Mouse (Mus musculus) embryonic facial prominence, embryonic 12.5 days (tissue): ENCODE data around the gene Olfr221. TPM values are rescaled to one million over a fixed set of nuclear protein-coding genes. Genes with fewer than 3 reads are reported as not detected.

Source experiments
- ATAC-seq: fragments of 200-750 bp; cut with Nextera tagmentation; 2 replicates; pipeline ENCODE4 v1.8.0; 2017; ENCODE audit not compliant: insufficient number of reproducible peaks, insufficient read depth, low FRiP score, low TSS enrichment
- H3K27ac ChIP-seq: fragments of 300-500 bp; sonication (generic); 2 replicates; pipeline ENCODE4 v1.5.1; 2016; ENCODE audit warnings: mild to moderate bottlenecking
- H3K27me3 ChIP-seq: fragments of 300-500 bp; sonication (generic); 2 replicates; pipeline ENCODE4 v1.6.1; 2016; ENCODE audit warnings: mild to moderate bottlenecking, moderate library complexity
- H3K36me3 ChIP-seq: fragments of 300-500 bp; sonication (generic); 2 replicates; pipeline ENCODE4 v1.6.1; 2016; ENCODE audit warnings: mild to moderate bottlenecking
- H3K4me1 ChIP-seq: fragments of 300-500 bp; sonication (generic); 2 replicates; pipeline ENCODE4 v1.6.1; 2016
- H3K4me2 ChIP-seq: fragments of 300-500 bp; sonication (generic); replicated peaks from 2 replicates; pipeline ENCODE4 v1.6.1; 2016; ENCODE audit warnings: mild to moderate bottlenecking, moderate library complexity
- H3K4me3 ChIP-seq: fragments of 300-500 bp; sonication (generic); 2 replicates; pipeline ENCODE4 v1.5.1; 2016; ENCODE audit warnings: mild to moderate bottlenecking
- H3K9ac ChIP-seq: fragments of 300-500 bp; sonication (generic); 2 replicates; pipeline ENCODE4 v1.6.1; 2016; ENCODE audit warnings: mild to moderate bottlenecking, moderate library complexity
- H3K9me3 ChIP-seq: fragments of 300-500 bp; sonication (generic); 2 replicates; pipeline ENCODE4 v1.6.1; 2016; ENCODE audit warnings: mild to moderate bottlenecking, moderate library complexity
- WGBS: fragments of 180-500 bp; shearing (Covaris S2); methylation state at CpG from one replicate; pipeline ENCODE4 v1.1.7; 2016; 5-methylcytosine and 5-hydroxymethylcytosine counted together
- polyA plus RNA-seq: library from polyadenylated mRNA; unstranded; fragments of >200 nt; fragmentation: Nextera tagmentation; extraction: Ambion mirVana; gene quantifications from 2 replicates; pipeline ENCODE4 v1.2.1, GENCODE M21; 2016

Gene Olfr221
- polyA plus RNA-seq, 1 experiment from 2014 or later: not detected

DNA sequence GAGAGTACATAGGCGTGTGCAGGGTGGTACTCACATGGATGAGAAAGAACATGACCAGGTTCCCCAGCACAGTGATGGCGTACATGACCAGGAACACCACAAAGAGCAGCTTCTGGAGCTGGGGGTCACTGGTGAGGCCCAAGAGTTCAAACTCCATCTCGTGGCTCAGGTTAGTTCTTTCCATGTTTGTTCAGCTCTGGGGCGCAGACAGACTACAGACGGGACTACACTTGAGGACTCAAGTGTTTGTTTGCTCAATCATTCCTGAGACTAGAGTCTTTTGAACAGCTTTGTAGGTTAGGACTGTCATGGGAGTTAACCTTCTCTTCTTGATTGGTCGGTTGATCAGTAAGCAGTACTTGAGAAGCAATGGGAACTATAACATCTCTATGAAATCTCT, 6.3 kb downstream of the Olfr221 start:
- H3K4me3 ChIP-seq: no peak overlapping the region
- no peak overlapping the region for H3K9ac ChIP-seq
- H3K27ac ChIP-seq: no peak overlapping the region
- H3K4me1 ChIP-seq: no peaks in the 10 kb centered on the region
- no peaks in the 10 kb centered on the region; the same call in 1 of the 2 replicates for H3K27me3 ChIP-seq
- H3K36me3 ChIP-seq: no peaks in the 10 kb centered on the region
- ATAC-seq: no peak
- no peaks in the 10 kb centered on the region for H3K9me3 ChIP-seq
- whole genome bisulfite sequencing: 80% methylated on average over 6 of the region's 6 CpGs
- no peak overlapping the region for H3K4me2 ChIP-seq

DNA sequence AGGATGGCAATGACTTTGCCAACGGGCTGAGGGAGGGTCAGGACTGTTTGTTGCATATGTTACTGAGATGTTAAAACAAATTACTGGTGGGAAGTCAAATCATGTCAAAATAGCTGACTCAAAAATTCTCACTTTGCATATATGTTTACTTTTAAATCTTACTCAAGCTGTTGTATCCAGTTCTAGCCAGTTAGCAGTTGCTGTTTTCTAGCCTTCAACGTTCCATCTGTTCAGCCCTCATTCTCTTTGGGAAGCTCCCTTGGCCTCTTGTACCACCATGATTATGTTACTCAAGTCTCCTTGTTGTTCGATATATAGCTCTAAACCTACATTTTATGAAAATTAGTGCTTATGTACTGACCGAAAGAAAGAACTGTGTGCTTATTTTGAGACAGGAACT, 15.9 kb downstream of the Olfr221 start:
- ATAC-seq: no peak
- H3K27me3 ChIP-seq: no peaks in the 10 kb centered on the region
- no peaks in the 10 kb centered on the region for H3K9me3 ChIP-seq
- H3K4me2 ChIP-seq: no peak overlapping the region
- H3K27ac ChIP-seq: no peak overlapping the region
- H3K4me1 ChIP-seq: peaks cover 9% of the 10 kb centered on the region
- no peak overlapping the region for H3K9ac ChIP-seq
- H3K4me3 ChIP-seq: no peak overlapping the region
- 90% methylated on average over 4 of the region's 4 CpGs for WGBS
- H3K36me3 ChIP-seq: no peaks in the 10 kb centered on the region

DNA sequence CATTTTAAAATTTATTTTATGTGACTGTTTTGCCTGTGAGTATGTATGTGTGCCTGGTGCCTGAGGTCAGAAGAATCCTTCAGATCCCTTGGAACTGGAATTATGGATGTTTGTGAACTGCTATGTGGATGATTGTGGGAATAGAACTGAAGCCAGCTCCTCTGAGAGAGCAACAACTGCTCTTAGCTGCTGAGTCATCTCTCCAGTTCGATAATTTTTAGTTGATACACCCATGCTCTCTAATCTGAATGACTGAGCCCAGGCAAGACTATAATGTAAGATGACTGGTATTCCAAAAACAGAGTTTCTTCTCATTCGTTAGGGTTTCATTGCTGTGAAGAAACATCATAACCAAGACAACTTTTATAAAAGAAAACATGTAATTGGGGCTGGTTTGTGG, 18.1 kb downstream of the Olfr221 start:
- no peak for ATAC-seq
- no peaks in the 10 kb centered on the region for H3K36me3 ChIP-seq
- 91% methylated on average over 2 of the region's 2 CpGs for WGBS

DNA sequence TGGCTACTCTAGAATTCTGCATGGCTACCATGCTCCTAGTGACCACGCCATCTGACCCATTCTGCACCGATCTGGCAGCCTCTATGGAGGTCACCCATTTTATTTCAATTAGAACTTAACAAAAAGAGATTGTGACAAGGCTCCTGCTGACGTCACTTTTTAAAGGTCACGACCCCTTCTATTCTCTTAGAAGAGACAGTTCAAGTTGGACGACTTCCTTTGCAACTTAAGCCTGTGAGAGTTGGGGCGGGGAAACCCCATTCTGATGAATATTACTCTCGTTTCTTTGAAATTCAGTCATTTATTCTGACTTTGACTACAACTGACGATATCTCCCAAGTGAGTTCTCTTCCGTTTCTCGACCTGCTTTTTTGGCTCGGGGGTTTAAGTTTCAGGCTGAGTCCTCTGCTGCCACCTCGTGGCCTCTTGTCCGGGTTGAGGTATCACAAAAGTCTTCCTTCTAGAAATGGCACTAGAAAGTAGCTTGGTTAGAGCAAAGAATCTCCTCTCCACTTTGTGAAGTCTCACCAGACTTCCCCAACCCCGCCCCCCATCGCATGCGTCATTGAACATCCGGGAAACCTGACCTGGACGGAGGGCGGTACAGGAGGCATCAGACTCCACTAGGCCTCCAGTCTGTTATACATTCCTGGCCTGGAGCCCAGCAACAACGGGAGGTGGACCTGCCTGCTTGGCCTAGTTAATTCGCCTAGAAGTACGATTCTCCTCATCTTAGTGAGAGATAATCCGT, 19.4 kb downstream of the Olfr221 start:
- H3K4me1 ChIP-seq: peaks cover 21% of the 10 kb centered on the region
- WGBS: 3% methylated on average over 23 of the region's 23 CpGs

More for the DNA sequence above, 18.1 kb downstream of the Olfr221 start:
- H3K27ac ChIP-seq: no peak overlapping the region
- no peak overlapping the region for H3K4me3 ChIP-seq
- no peak overlapping the region for H3K4me2 ChIP-seq
- H3K4me1 ChIP-seq: peaks cover 12% of the 10 kb centered on the region
- H3K9ac ChIP-seq: no peak overlapping the region
- no peaks in the 10 kb centered on the region for H3K27me3 ChIP-seq
- no peaks in the 10 kb centered on the region for H3K9me3 ChIP-seq

DNA sequence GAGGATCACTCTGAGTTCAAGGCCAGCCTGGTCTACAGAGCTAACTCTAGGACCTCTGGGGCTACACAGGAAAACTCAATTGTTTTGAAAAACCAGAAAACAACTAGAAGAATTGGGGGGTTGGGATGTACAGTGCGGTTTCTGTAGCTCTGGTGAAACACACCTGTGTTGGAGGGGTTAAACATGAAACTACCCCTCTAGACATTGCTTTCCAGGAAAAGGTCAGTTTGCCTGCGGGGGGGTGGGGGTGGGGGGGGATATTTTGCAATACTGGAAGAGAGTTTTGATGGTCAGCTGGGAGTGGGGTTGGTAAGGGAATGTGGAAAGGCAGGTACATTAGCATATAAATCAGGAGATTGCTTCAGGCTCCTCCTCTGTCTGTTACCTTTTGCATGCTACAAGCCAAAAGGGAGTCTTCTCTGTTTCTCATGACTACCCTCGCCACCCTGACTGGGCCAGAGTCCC, 20.0 kb downstream of the Olfr221 start:
- WGBS: 65% methylated on average over 3 of the region's 3 CpGs
- Histone ChIP-seq H3K27me3 (no peaks in the 10 kb centered on the region), H3K9ac (no peak overlapping the region), H3K27ac (peak overlapping the region; percentile 79), H3K4me1 (peaks cover 21% of the 10 kb centered on the region), H3K4me2 (peak overlapping the region; percentile 51), H3K36me3 (no peaks in the 10 kb centered on the region), H3K4me3 (peak overlapping the region; percentile 24; the same call in 1 of the 2 replicates), H3K9me3 (no peaks in the 10 kb centered on the region)
- ATAC-seq: no peak

More for the DNA sequence above, 19.4 kb downstream of the Olfr221 start:
- H3K27me3 ChIP-seq: no peaks in the 10 kb centered on the region
- 0 out of 2 replicates have a peak overlapping the region, but pooled peaks have one; percentile 19 for H3K9ac ChIP-seq
- peak overlapping the region; percentile 24 for H3K4me3 ChIP-seq
- peak overlapping the region; percentile 79 for H3K27ac ChIP-seq
- no peaks in the 10 kb centered on the region for H3K9me3 ChIP-seq
- peak overlapping the region; percentile 51 for H3K4me2 ChIP-seq
- no peaks in the 10 kb centered on the region for H3K36me3 ChIP-seq
- ATAC-seq: peak; percentile 44

DNA sequence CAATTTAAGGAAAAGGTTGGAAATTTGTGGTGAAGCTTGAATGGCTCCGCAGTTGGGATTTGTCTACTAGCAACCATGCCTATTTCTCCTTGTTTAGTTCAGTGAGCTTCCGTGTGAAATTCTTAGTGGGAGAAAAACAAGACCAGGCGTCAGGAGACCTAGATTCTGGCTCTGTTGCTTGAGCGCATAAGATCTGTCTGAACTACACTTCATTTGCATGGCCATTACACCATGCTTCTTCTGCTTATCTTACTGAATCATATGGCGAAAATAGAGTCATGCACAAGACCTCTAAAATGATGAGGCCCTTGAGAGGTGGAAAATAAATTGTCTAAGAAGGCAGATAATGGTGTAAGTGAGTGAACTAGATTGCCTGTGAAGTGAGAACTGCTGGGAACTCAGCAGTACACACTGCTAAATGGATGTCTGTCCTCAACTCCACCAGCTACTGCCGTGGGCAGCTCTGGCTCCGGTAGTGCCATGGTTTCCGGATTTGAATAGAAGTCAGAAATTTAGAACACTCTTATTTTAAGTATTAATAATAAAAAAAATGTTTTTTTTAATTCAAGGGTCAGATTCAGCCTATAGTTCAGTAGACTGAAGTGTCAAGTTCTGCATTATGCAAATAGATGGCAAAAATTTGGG, 20.6 kb downstream of the Olfr221 start:
- no peak overlapping the region for H3K4me2 ChIP-seq
- H3K4me1 ChIP-seq: peaks cover 25% of the 10 kb centered on the region
- H3K9me3 ChIP-seq: no peaks in the 10 kb centered on the region

DNA sequence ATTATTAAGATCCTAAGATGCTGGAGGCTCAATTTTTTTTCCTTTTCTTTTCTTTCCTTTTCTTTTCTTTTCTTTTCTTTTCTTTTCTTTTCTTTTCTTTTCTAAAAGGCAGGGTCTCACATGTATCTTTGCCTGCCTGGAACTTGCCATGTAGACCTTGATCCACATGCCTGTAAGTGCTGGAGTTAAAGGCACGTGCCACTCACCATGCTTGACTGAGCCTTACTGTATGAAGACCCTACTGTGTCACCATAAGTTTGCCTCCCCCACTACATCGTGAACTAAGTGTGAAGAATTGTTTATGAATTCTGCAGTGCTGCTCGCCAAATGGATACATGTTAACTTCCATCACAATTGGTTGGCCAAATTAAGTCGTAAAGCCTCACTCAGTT, 21.1 kb downstream of the Olfr221 start:
- Histone ChIP-seq H3K4me2 (peak overlapping the region; percentile 62), H3K4me1 (peaks cover 27% of the 10 kb centered on the region), H3K27me3 (no peaks in the 10 kb centered on the region), H3K4me3 (0 out of 2 replicates have a peak overlapping the region, but pooled peaks have one; percentile 69), H3K9me3 (no peaks in the 10 kb centered on the region), H3K27ac (peak overlapping the region; percentile 99), H3K36me3 (no peaks in the 10 kb centered on the region), H3K9ac (no peak overlapping the region)
- WGBS: 81% methylated on average over 4 of the region's 4 CpGs
- ATAC-seq: no peak

More for the DNA sequence above, 20.6 kb downstream of the Olfr221 start:
- H3K27ac ChIP-seq: peak overlapping the region; percentile 99; the same call in 1 of the 2 replicates
- H3K4me3 ChIP-seq: no peak overlapping the region
- H3K9ac ChIP-seq: no peak overlapping the region
- H3K27me3 ChIP-seq: no peaks in the 10 kb centered on the region
- WGBS: 95% methylated on average over 8 of the region's 8 CpGs
- no peak for ATAC-seq
- H3K36me3 ChIP-seq: no peaks in the 10 kb centered on the region

DNA sequence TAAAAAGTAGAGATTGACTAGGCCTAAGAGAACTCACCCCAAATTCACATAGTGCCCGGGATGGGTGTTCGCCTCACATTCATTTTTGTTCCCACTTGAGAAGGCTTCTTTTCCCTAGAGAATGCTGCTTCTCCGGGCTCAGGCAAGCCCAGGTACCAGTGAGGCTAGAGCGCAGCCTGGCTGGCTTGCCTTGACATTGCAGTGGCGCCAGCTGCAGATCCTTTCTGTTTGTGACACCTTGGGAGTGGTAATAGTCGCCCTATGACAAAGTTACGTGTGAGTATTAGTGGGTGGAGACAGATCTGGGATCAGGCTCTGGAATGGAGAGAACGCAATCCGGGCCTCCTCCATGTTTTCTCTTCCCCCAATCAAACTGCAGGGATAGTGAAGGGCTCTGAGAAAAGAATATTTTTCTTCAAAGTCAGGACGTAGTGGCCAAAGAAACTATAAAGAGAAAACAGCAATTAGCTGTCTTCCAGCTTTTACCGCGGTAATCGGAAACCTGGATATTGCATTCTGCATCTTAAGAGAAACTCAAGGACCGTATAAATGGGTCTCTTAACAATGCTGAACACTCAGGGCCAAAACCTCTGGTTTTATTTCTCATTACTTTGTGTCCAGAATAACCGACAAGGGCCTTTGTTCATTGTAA, 21.6 kb downstream of the Olfr221 start, which contains the start of gene Zfp219:
TSS of gene Zfp219 (minus strand) at position 248 of the 652 bp plus-strand sequence.
- peak within 1 kb of the TSS; percentile 69 for H3K4me3 ChIP-seq
- ATAC-seq: peak; percentile 42
- peak within 1 kb of the TSS; percentile 62 for H3K4me2 ChIP-seq
- no peaks in the 10 kb centered on the region for H3K9me3 ChIP-seq
- WGBS: 7% methylated on average over 15 of the region's 15 CpGs
- H3K27ac ChIP-seq: peak within 1 kb of the TSS; percentile 99
- H3K27me3 ChIP-seq: no peaks in the 10 kb centered on the region
- H3K36me3 ChIP-seq: no peaks in the 10 kb centered on the region
- peak within 1 kb of the TSS; percentile 91 for H3K9ac ChIP-seq
- H3K4me1 ChIP-seq: peaks cover 30% of the 10 kb centered on the region

DNA sequence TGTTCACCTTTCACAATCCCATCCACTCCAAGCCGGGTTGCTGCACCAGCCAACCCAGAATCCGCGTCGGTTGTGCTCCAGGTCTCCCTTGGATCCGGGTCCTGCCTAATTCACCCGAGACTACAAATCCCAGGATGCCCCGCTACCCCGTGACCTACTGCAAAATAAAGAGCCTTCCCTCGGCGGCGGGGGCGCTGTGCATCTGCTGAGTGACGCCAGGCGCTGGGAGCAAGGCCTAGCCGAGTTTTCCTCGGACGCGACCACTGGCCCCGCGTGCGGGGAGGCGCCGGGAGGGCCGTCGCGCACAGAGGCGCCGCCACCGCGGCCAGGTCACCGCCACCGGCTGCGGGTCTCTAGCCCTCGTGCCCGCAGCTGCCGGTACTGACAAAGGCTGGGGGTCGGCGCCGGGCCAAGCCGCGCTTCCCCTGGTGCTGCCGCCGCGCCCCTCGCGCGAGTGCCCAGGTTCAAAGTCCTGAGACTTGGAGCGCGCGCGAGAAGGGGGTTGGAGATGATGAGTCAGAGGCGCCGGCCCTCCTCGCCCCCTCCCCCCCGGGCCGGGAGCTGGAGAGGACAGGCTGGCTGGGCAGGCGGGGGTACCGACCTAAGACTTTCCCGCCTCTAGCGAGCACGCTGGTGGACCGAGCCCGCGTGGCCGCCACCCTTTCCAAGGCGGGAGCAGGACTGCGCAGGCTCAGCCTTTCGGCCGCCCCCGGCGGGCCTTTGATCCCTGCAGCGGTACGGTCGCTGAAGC, 22.5 kb downstream of the Olfr221 start:
- WGBS: under 1% methylated on average over 66 of the region's 74 CpGs
- H3K4me3 ChIP-seq: peak overlapping the region; percentile 69
- peak overlapping the region; percentile 62 for H3K4me2 ChIP-seq
- H3K9me3 ChIP-seq: no peaks in the 10 kb centered on the region
- H3K27me3 ChIP-seq: no peaks in the 10 kb centered on the region
- H3K27ac ChIP-seq: peak overlapping the region; percentile 99
- no peaks in the 10 kb centered on the region for H3K36me3 ChIP-seq
- H3K4me1 ChIP-seq: peaks cover 35% of the 10 kb centered on the region
- H3K9ac ChIP-seq: peak overlapping the region; percentile 91
- ATAC-seq: peak; percentile 88

DNA sequence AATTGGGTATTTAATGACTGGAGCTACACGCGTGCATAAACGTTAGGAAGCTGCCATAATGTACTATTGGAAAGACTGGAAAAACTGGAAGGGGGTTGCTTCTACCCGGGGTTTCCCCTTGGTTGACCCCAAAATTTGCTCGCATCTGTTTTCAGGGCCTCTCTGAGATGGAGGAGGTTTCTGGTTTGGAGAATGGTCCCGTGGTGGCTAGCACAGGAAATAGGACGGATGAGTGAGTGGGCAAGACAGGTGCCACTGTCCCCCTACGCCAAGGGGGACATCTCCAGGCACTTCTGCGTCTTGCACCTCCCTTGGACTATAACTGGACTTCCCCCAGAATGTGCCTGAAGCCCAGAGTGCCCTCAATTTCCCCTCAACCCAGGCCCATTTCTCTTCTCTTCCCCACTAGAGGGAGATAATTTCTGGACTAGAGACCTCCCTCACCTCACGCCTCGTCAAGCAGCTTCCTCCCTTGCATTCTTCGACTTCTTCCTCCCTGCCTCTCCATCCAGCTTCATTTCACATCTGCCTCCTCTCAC, 23.1 kb downstream of the Olfr221 start:
- H3K4me2 ChIP-seq: peak overlapping the region; percentile 62
- H3K4me1 ChIP-seq: peaks cover 35% of the 10 kb centered on the region
- H3K9ac ChIP-seq: peak overlapping the region; percentile 91
- H3K4me3 ChIP-seq: peak overlapping the region; percentile 69
- H3K36me3 ChIP-seq: no peaks in the 10 kb centered on the region
- no peaks in the 10 kb centered on the region for H3K27me3 ChIP-seq
- no peak for ATAC-seq
- 36% methylated on average over 12 of the region's 12 CpGs for WGBS
- H3K27ac ChIP-seq: peak overlapping the region; percentile 99
- no peaks in the 10 kb centered on the region for H3K9me3 ChIP-seq
